Mouse (Mus musculus) midbrain, embryonic 14.5 days (tissue): ENCODE results near the gene H2al1b. TPM values are rescaled to one million over a fixed set of nuclear protein-coding genes. Genes with fewer than 3 reads are reported as not detected.
"Not testable (repeated sequence)": the region's sequence is repeated elsewhere in the genome, so short reads cannot be mapped to it uniquely, and the experiment has no call there.

Experiments used
- ATAC-seq: fragments of 200-750 bp; cut with Nextera tagmentation; 2 replicates; pipeline ENCODE4 v1.8.0; 2017; ENCODE audit warnings: moderate number of reproducible peaks, moderate library complexity; ENCODE audit not compliant: low FRiP score, low TSS enrichment
- DNase-seq: peaks from one replicate; pipeline ENCODE4 v3.0.0-alpha.2; 2015
- H3K27ac ChIP-seq: fragments of 300-500 bp; sonication (generic); replicated peaks from 2 replicates; pipeline ENCODE4 v1.5.1; 2014; ENCODE audit warnings: mild to moderate bottlenecking, low read depth, low read length, moderate library complexity
- H3K27me3 ChIP-seq: fragments of 300-500 bp; sonication (generic); 2 replicates; pipeline ENCODE4 v1.6.1; 2014; ENCODE audit warnings: low read length, control low read depth, mixed read lengths; ENCODE audit not compliant: control insufficient read depth, insufficient read depth
- H3K36me3 ChIP-seq: fragments of 300-500 bp; sonication (generic); 2 replicates; pipeline ENCODE4 v1.6.1; 2014; ENCODE audit warnings: low read length, control low read depth; ENCODE audit not compliant: control insufficient read depth, insufficient read depth
- H3K4me1 ChIP-seq: fragments of 300-500 bp; sonication (generic); 2 replicates; pipeline ENCODE4 v1.6.1; 2014; ENCODE audit warnings: mild to moderate bottlenecking, antibody characterized with exemption, low read length, control low read depth; ENCODE audit not compliant: control insufficient read depth, insufficient read depth
- H3K4me2 ChIP-seq: fragments of 300-500 bp; sonication (generic); 2 replicates; pipeline ENCODE4 v1.6.1; 2014; ENCODE audit warnings: mild to moderate bottlenecking, low read length, moderate library complexity
- H3K4me3 ChIP-seq: fragments of 300-500 bp; sonication (generic); replicated peaks from 2 replicates; pipeline ENCODE4 v1.5.1; 2014; ENCODE audit warnings: low read depth, low read length
- H3K9ac ChIP-seq: fragments of 300-500 bp; sonication (generic); replicated peaks from 2 replicates; pipeline ENCODE4 v1.6.1; 2014; ENCODE audit warnings: mild to moderate bottlenecking, low read length, moderate library complexity
- H3K9me3 ChIP-seq: fragments of 300-500 bp; sonication (generic); 2 replicates; pipeline ENCODE4 v1.6.1; 2016; ENCODE audit warnings: low read length, control low read depth, mixed read lengths; ENCODE audit not compliant: control insufficient read depth
- WGBS: fragments of 180-500 bp; shearing (Covaris S2); extraction: QIAGEN DNeasy Blood & Tissue Kit; methylation state at CpG from one replicate; pipeline ENCODE4 v1.1.7; 2014; 5-methylcytosine and 5-hydroxymethylcytosine counted together
- polyA plus RNA-seq: library from polyadenylated mRNA; unstranded; fragments of >200 nt; fragmentation: Nextera tagmentation; extraction: Ambion mirVana; gene quantifications from 2 replicates; pipeline ENCODE4 v1.2.1, GENCODE M21; 2014

Gene H2al1b
- polyA plus RNA-seq, 1 experiment from 2014 or later, result not detected

DNA sequence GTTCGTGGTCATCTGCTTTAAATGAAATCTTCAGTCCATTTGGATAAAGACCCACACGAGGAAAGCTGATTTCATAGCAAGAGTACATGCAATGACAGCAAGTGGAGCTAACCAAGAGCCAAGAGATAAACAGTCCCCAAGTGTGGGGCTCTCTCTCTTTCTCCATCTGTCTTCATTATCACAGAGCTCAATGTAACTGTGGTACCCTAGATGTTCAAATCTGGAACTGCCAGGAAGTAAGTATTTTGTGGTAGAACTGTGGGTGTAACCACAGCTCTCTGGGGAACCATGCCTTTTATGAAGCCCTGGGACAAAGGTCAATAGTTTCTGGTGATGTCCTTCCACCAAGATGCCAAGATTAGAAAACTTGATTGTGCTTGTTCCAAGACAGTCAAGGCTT, 21.5 kb upstream of the H2al1b start:
- no peak for ATAC-seq
- Histone ChIP-seq H3K27ac (no peak overlapping the region), H3K4me1 (no peaks in the 10 kb centered on the region), H3K9me3 (no peaks in the 10 kb centered on the region), H3K36me3 (no peaks in the 10 kb centered on the region), H3K4me3 (no peak overlapping the region), H3K27me3 (no peaks in the 10 kb centered on the region), H3K9ac (no peak overlapping the region), H3K4me2 (no peak overlapping the region)
- no peak for DNase-seq
- WGBS, result 71% methylated on average over 2 of the region's 2 CpGs

DNA sequence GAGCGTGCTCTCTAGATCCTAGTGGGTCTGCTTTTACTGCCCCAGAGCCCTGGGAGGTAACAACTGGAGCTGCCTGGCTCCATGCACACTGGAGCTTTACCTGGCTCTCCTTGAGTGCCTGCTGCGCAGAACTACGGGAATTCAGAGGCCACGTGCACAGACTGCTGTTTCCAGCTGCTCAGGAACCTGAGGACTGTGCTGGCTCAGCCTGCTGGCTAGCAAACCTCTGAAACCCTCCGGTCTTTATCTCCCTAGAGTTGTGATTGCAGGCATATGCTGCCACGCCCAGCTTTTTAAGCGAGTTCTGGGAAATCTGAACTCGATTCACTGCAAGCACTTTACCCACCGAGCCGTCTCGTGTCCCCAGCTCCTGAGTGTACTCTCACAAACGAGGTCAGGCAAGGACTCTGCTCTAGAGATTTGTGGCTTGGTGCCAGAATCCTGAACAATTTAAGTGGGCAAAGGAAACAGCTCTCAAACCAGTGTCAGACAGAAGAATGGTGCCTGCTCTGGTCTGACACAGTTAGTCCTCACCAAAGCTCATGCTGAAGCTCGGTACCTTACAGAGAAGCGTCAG, 13.8 kb upstream of the H2al1b start:
- Histone ChIP-seq H3K4me3 (no peak overlapping the region), H3K4me2 (no peak overlapping the region), H3K4me1 (no peaks in the 10 kb centered on the region), H3K36me3 (no peaks in the 10 kb centered on the region), H3K9me3 (no peaks in the 10 kb centered on the region), H3K9ac (no peak overlapping the region), H3K27ac (no peak overlapping the region), H3K27me3 (no peaks in the 10 kb centered on the region)
- DNase-seq (no peak), ATAC-seq (no peak)
- WGBS, result 76% methylated on average over 14 of the region's 14 CpGs

DNA sequence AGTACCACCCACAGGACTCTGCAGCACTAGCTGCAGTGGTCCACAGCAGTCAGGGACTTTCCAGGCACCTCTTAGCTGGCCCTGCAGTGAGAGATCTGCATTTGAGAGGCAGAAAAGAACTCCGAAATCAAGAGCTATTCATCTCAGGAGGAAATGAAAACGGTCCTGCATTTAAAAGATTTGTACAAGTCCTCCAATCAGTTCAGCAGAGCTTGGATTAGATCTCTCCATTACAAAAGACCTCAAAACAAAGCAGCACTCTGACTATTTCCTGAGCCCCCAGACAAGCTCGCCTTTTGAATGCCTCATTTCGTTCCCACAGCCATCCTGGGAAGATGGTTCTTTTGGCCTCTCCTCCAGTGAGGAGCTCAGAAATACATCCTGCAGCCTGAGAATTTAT, 13.0 kb upstream of the H2al1b start:
- ATAC-seq (no peak), DNase-seq (no peak)
- Histone ChIP-seq H3K4me2 (no peak overlapping the region), H3K4me1 (no peaks in the 10 kb centered on the region), H3K4me3 (no peak overlapping the region), H3K9me3 (no peaks in the 10 kb centered on the region), H3K36me3 (no peaks in the 10 kb centered on the region), H3K9ac (no peak overlapping the region), H3K27me3 (no peaks in the 10 kb centered on the region), H3K27ac (no peak overlapping the region)
- 47% methylated on average over 4 of the region's 4 CpGs for WGBS

DNA sequence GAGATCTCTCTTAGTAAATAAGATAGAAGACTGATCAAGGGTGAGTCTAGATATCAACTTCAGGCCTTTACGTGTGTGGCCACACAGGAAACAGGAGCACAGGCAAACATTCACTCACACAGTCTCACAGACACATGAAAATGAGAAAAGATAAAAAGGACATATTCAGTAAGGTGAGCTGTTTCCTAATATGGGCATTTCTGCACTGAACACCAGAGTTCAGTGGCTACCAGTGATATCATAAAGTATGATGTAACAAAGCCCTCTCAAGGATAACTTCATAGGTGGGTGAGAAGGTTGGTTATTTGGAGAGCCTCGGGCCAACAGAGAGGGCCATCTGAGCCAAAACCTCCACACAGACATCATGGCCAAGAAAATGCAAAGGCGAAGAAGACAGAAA, 3.3 kb upstream of the H2al1b start, which contains the start of gene H2al1a:
Gene H2al1a (plus strand): TSS at position 301 of the 400 bp plus-strand sequence.
- H3K27ac ChIP-seq, H3K9me3 ChIP-seq, H3K36me3 ChIP-seq, H3K4me3 ChIP-seq, H3K9ac ChIP-seq, DNase-seq, H3K4me1 ChIP-seq, H3K4me2 ChIP-seq, H3K27me3 ChIP-seq, ATAC-seq: not testable (repeated sequence)
- no CpG with 5 or more reads among the region's 3 CpGs for WGBS

DNA sequence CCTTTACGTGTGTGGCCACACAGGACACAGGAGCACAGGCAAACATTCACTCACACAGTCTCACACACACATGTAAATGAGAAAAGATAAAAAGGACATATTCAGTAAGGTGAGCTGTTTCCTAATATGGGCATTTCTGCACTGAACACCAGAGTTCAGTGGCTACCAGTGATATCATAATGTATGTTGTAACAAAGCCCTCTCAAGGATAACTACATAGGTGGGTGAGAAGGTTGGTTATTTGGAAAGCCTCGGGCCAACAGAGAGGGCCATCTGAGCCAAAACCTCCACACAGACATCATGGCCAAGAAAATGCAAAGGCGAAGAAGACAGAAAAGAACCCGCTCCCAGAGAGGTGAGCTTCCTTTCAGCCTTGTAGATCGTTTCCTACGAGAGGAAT, 3.1 kb downstream of the H2al1b start, which contains the start of gene H2al1c:
Gene H2al1c (plus strand): TSS at position 301 of the 400 bp plus-strand sequence.
- H3K9me3 ChIP-seq, H3K27ac ChIP-seq, H3K4me2 ChIP-seq, H3K36me3 ChIP-seq, H3K27me3 ChIP-seq, H3K9ac ChIP-seq, H3K4me3 ChIP-seq, ATAC-seq, H3K4me1 ChIP-seq, DNase-seq: not testable (repeated sequence)
- WGBS, result 67% methylated on average over 1 of the region's 6 CpGs

DNA sequence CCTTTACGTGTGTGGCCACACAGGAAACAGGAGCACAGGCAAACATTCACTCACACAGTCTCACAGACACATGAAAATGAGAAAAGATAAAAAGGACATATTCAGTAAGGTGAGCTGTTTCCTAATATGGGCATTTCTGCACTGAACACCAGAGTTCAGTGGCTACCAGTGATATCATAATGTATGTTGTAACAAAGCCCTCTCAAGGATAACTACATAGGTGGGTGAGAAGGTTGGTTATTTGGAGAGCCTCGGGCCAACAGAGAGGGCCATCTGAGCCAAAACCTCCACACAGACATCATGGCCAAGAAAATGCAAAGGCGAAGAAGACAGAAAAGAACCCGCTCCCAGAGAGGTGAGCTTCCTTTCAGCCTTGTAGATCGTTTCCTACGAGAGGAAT, 6.3 kb downstream of the H2al1b start, which contains the start of gene H2al1d:
Gene H2al1d (plus strand): TSS at position 301 of the 400 bp plus-strand sequence.
- no CpG with 5 or more reads among the region's 6 CpGs for WGBS
- not testable (repeated sequence) for H3K4me1 ChIP-seq, ATAC-seq, H3K36me3 ChIP-seq, H3K9ac ChIP-seq, DNase-seq, H3K27ac ChIP-seq, H3K9me3 ChIP-seq, H3K4me3 ChIP-seq, H3K4me2 ChIP-seq, H3K27me3 ChIP-seq

DNA sequence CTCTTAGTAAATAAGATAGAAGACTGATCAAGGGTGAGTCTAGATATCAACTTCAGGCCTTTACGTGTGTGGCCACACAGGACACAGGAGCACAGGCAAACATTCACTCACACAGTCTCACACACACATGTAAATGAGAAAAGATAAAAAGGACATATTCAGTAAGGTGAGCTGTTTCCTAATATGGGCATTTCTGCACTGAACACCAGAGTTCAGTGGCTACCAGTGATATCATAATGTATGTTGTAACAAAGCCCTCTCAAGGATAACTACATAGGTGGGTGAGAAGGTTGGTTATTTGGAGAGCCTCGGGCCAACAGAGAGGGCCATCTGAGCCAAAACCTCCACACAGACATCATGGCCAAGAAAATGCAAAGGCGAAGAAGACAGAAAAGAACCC, 9.4 kb downstream of the H2al1b start, which contains the start of gene H2al1e:
Gene H2al1e (plus strand): TSS at position 301 of the 400 bp plus-strand sequence.
- H3K27me3 ChIP-seq, ATAC-seq, DNase-seq, H3K36me3 ChIP-seq, H3K4me3 ChIP-seq, H3K27ac ChIP-seq, H3K9ac ChIP-seq, H3K4me1 ChIP-seq, H3K9me3 ChIP-seq, H3K4me2 ChIP-seq: not testable (repeated sequence)
- no CpG with 5 or more reads among the region's 3 CpGs for WGBS

DNA sequence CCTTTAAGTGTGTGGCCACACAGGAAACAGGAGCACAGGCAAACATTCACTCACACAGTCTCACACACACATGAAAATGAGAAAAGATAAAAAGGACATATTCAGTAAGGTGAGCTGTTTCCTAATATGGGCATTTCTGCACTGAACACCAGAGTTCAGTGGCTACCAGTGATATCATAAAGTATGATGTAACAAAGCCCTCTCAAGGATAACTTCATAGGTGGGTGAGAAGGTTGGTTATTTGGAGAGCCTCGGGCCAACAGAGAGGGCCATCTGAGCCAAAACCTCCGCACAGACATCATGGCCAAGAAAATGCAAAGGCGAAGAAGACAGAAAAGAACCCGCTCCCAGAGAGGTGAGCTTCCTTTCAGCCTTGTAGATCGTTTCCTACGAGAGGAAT, 12.6 kb downstream of the H2al1b start, which contains the start of gene H2al1f:
Gene H2al1f (plus strand): TSS at position 301 of the 400 bp plus-strand sequence.
- not testable (repeated sequence) for ATAC-seq, DNase-seq, H3K4me3 ChIP-seq, H3K27me3 ChIP-seq, H3K9ac ChIP-seq, H3K36me3 ChIP-seq, H3K27ac ChIP-seq, H3K4me2 ChIP-seq, H3K9me3 ChIP-seq, H3K4me1 ChIP-seq
- WGBS, result no CpG with 5 or more reads among the region's 6 CpGs

DNA sequence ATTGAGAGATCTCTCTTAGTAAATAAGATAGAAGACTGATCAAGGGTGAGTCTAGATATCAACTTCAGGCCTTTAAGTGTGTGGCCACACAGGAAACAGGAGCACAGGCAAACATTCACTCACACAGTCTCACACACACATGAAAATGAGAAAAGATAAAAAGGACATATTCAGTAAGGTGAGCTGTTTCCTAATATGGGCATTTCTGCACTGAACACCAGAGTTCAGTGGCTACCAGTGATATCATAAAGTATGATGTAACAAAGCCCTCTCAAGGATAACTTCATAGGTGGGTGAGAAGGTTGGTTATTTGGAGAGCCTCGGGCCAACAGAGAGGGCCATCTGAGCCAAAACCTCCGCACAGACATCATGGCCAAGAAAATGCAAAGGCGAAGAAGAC, 15.7 kb downstream of the H2al1b start, which contains the start of gene H2al1g:
Gene H2al1g (plus strand): TSS at position 301 of the 400 bp plus-strand sequence.
- not testable (repeated sequence) for H3K27me3 ChIP-seq, H3K27ac ChIP-seq, H3K4me1 ChIP-seq, H3K4me3 ChIP-seq, H3K36me3 ChIP-seq, H3K4me2 ChIP-seq, DNase-seq, H3K9ac ChIP-seq, H3K9me3 ChIP-seq, ATAC-seq
- no CpG with 5 or more reads among the region's 3 CpGs for WGBS
